Mouse (Mus musculus): ENCODE data around the gene Tex21.
"Not testable (repeated sequence)": the region's sequence is repeated elsewhere in the genome, so short reads cannot be mapped to it uniquely, and the experiment has no call there.

Tex21 gene

DNA sequence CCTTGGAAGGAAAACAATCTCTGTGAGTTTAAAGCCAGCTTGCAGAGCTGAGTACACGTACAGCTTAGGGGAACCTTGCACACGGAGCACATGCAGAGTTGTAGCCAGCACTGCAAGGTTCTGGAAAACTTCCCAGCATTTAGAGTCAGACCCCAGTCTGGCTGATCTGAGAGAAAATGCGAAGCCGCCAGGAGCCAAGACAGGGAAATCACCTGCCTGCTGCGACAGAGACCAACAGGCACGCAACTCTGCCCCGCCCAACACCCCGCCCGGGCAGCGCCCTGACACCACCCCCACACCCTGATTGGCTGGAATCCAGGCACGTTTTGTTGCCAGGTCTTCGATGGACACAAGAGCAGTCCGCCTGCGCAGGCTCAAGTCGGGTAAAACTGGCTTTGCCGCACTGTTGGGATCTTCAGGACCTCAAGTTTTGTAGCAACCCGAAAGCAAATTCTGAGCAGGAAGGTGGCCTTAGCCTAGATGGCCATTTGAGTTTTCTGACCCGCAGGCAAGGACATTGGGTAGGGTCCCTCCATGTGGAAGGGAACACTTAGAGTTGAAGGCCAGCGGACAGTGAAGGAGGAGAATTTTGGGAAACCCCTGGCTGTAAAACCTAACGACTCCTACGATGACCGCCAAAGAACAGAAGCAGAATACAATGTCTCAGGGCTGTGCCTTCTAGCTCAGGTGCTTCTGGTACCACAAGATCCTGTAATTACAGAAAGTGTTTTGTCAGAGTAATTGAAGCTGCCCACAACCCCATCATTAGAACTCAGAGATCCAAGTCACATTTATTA lies 50.4 kb downstream of the Tex21 start:
- DNase-seq (ENCODE audit: low read depth, low spot score), result peak; percentile 88

DNA sequence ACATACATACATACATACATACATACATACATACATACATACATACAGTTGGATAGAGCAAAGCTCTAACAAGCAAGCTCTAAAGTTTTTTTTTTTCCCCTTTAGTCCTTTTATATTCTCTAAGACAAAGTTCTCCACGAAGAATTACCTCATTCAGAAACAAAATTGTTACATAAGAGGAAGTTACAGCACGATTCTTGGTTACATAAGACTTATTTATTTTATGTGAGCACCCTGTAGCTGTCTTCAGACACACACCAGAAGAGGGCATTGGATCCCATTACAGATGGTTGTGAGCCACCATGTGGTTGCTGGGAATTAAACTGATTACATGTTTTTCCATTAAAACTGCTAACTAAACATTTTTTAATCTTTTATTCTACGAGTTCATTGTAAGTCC lies 52.0 kb downstream of the Tex21 start:
- DNase-seq (ENCODE audit: low read depth, low spot score), result peak; percentile 39

DNA sequence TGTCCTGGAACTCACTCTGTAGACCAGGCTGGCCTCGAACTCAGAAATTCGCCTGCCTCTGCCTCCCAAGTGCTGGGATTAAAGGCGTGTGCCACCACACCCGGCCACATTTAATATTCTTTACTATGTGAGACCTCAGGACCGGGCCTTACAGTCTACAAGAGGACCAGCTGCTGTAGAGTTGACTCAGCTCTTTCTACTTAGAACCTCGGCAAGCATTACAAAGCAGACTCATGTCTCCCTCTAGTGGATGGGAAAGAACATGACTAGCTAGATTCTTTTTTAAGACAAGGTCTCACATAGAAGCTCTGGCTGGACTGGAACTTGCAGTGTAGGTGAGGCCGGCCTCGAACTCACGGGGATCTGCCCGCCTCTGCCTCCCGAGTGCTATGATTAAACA lies 55.6 kb downstream of the Tex21 start:
- DNase-seq (ENCODE audit: low read depth, low spot score), result peak; percentile 83

DNA sequence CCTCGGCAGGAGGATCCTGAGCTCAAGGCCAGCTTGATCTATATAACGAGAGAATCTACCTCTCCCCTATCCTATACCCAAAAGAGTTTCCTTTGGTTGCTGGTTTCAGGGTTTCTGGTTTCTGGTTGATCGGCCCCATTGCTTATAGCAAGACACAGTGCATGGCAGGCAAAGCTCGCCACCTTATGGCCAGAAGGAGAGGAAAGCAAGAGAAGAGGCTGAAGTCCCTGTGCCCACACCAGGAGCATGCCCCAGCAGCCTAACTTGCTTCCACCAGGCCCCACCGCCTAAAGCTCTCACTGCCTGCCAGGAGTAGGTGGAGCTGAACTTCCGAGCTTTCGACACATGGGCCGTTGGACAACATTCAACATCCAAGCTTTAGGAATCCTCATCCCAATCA lies 58.7 kb downstream of the Tex21 start:
- peak; percentile 73 for DNase-seq (ENCODE audit: low read depth, low spot score)

DNA sequence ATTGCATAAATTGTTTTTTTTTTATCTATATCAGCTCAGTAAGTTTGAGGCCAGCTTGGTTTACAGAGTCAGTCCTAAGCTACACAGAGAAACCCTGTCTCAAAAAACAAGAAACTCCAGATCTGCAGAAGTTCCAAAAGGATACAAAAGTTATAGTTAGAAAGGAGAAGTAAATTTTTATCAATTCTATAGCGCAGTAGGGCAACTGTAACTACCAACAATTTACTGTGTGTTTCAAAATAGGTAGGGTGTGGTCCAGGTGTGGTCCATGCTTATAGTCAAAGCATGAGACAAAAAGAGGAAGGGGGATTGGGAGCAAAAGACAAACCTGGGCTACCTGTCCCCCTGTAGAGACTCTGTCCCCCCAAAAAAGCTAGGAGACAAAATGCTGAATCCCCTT lies 60.1 kb downstream of the Tex21 start:
- DNase-seq (ENCODE audit: low read depth, low spot score), result no peak

- no peak for DNase-seq (ENCODE audit: low read depth, low spot score)
Measured at GRCm38 (mm10) chr12:76185167-76185816, 61.3 kb downstream of the Tex21 start.

DNA sequence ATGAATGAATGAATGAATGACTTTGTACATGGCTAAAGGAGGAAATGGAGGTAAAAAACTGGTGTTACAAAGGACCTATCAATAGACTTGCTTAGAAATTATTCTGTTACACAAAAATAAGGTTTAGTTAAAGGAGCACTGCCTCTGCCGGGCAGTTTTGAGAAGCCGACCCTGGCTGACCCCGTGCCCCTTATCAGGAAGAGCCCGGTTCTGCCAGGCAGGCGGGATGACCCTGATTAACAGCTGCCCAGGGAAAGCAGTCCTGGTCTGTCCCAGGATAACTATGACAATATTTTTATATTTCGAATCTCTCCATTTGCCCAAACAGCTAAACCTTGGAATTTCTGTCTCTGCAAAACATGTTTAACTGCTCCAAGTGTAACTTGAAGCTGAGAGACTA lies 62.3 kb downstream of the Tex21 start:
- DNase-seq (ENCODE audit: low read depth, low spot score), result no peak

GRCm38 (mm10) chr12:76182831-76183230 lies 63.7 kb downstream of the Tex21 start:
- DNase-seq (ENCODE audit: low read depth, low spot score), result no peak

DNA sequence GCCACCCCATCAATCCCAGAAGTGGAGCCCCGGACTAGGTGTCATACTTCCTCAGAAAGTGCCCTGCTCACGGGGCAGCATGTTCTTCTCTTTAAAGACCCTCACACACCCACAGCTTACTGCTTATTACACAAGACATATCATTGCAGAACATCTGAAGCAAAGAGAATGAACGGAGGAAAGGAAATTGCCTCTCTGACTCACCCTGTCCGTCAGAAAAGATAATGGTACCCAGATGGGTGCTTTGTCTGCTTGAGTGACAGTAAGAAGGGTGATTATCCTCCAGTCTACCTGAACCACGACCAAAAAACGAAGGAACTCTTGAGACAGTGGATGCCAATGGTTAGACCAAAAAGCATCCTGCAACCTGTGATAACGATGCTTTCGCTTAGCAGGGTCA lies 65.1 kb downstream of the Tex21 start:
- no peak for DNase-seq (ENCODE audit: low read depth, low spot score)

GRCm38 (mm10) chr12:76180442-76180841 lies 66.1 kb downstream of the Tex21 start:
- no peak for DNase-seq (ENCODE audit: low read depth, low spot score)

GRCm38 (mm10) chr12:76179527-76179926 lies 67.0 kb downstream of the Tex21 start:
- no peak for DNase-seq (ENCODE audit: low read depth, low spot score)

GRCm38 (mm10) chr12:76179051-76179450 lies 67.5 kb downstream of the Tex21 start:
- DNase-seq (ENCODE audit: low read depth, low spot score), result no peak

DNA sequence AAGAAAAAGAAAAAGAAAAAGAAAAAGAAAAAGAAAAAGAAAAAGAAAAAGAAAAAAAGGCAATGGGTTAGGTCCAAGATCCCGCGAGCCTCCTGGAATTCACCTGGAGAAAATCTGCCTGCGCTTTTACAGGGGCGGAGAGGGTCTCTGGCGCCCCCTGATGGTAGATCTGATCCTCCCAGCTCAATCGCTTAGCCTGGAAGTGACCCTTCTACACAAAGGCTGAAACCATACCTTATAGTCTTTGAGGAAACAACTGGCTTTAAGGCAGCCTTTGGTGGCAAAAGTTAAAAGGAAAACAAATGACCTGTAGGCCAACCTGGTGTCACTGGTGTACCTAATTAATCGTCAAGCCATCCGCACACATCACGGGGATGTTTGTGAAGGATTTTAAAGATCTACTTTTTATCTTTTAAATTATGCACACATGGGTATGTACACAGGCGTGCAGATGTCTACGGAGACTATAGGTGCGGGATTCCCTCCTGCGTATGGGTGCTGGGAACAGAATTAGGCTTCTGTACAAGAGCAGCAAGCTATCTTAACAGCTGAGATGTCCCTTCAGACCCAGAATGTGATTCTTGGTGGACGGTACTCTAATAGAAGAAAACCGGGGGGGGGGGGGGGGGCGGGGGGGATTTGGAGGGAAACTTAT lies 68.6 kb downstream of the Tex21 start:
- DNase-seq (ENCODE audit: low read depth, low spot score), result peak; percentile 76

DNA sequence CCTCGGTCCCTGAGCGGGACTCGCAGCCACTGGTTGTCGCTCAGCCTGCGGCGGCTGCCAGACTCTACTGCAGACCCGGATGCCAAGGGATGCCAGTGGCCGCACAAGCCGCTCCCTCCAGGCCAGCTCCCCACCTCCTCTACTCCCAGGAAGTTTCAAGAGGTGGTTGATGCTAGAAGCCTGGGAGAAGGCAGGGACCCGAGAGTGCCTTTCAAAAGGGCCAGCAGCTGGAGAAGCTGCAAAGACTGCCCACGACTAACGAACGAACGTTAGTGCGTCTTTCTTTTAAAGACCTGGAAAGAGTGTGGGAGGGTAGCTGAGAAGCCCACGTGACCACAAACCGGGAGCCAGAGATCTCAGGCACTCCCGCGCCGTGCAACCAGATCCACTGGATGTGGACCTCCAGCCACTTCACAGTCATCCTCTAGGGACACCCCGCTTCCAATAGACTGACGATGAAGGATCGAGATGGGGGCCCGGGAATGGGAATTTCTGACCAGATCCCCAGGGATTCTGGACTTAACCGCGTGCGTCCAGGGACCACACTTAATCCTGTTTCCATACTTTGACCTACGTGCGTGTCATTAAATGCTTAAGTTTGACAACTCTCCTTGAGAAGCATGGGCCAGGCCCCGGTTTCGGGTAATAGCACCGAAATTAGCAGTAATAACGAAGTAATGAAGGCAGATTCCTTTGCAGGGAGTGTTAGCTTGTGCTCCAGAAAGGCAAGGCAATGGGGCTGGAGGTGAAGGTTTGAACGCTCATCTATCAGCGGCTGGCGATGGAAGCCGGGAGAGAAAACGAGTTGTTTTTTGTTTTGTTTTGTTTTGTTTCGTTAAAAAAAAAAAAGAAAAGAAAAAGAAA lies 69.3 kb downstream of the Tex21 start, which contains the start of gene Esr2:
TSS of gene Esr2 (minus strand) at position 260 of the 864 bp plus-strand sequence.
- peak; percentile 35 for DNase-seq (ENCODE audit: low read depth, low spot score)

DNA sequence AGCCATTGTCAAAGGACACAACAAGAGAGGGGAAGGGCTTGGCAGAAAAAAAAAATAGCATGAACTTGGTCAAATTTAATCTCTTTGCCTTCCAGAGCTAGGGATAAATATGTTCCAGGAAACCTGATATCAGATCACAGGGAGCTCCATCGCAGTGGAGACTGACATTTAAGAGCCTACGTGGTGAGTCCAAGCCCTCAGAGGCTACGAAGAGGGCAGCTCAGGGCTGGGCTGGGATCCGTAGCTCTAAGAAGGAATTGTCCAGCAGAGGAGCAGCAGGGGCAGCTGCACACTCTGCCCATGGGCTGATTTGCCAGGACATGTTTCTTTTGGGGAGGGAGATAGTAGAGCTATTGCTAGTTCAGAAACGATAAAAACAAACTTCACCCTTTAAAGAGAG lies 80.9 kb downstream of the Tex21 start:
- DNase-seq (ENCODE audit: low read depth, low spot score), result no peak

- not testable (repeated sequence) for DNase-seq (ENCODE audit: low read depth, low spot score)
Measured at GRCm38 (mm10) chr12:76152389-76152788, 94.2 kb downstream of the Tex21 start.
